Mouse (Mus musculus): Measurements from ENCODE around the gene Vwa3b. TPM values are rescaled to one million over a fixed set of nuclear protein-coding genes. Genes with fewer than 3 reads are reported as not detected.
A peak's percentile ranks its signal among the peaks of the same experiment; 100 is the strongest.
"Not testable (repeated sequence)": the region's sequence is repeated elsewhere in the genome, so short reads cannot be mapped to it uniquely, and the experiment has no call there.

Vwa3b gene
- 1 to 10 TPM; 4.9 to 6.6 TPM for total RNA-seq (2021)
- long read RNA-seq, partial matches to known transcripts, result 2 of 3 reads
- long read RNA-seq, other reads (novel, unspliced or antisense), result 1 of 3 reads

DNA sequence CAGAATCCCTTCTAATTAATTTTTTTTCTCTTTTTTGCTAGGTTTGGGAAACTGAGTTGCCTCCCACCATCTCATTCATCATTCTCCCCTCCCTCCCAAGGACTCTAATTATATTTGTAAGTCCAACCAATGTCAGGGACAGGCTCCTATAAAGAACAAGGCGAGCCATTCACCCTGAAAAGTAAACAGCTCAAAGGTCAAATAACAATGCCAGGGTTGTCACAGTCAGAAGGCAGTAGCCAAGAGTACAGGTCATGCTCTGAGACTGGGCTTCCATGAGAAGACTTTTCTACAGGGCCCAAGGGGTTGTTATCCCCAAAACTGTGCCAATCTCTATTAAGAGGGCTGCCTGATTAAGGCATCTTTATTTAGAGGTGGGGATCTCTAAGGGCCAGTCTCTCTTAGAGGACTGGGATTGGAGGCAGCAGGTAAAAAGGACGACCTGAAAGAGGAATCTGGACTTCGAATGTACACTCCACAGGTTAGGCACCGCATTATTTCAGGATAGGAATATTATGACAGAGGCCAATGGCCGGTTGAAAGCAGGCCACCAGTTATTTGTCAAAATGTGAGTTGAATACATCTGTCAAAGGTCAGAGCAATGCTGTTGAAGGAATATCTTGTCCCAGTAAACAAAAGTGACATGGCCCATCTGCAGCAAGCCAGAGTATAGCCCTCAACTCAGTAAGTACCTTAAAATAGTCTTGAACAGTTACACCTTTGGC lies at the start of gene Vwa3b:
Vwa3b (plus strand) TSS at position 635 of the 725 bp plus-strand sequence.
- no peak for DNase-seq (ENCODE audit: low spot score in 2 of 2)

- DNase-seq (ENCODE audit: low spot score in 2 of 2), result no peak
These were observed 49.6 kb upstream of the Vwa3b start for GRCm38 (mm10) chr1:36976770-36977169.

DNA sequence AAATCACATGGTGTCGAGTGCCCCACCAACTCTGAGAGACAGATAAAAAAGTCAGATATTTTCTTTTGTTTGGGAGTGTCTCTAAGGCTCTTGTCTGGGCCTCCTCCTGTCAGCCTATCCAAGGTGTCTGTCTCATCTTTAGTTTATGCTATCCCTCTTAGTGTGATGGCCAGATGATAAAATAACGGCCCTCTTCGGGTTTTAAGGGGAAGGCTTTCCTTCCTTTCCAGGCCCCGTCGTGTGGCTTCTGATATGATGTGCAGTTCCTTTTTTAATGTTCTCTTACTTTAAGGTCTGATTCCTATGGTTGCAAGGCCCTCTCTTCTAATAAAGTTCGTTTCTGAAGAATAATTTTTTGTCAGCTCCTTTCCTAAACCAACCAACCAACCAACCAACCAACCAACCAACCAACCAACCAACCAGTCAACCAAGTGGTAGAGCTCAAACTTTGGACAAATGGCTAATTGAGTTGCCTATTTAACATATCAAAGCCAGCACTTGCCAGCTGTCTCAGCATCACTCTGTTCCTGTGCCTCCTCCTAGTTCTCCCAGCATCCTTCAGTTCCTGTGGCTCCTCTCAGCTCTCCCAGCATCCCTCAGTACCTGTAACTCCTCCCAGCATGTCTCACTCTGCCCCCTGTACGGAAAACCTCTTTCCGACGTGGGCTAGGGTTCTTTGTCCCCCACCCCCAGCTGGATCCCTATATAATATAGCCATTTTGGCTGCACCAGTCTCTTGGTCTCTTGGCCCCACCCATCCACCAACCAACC lies 44.0 kb upstream of the Vwa3b start:
- no peak for DNase-seq (ENCODE audit: low spot score in 2 of 2)

DNA sequence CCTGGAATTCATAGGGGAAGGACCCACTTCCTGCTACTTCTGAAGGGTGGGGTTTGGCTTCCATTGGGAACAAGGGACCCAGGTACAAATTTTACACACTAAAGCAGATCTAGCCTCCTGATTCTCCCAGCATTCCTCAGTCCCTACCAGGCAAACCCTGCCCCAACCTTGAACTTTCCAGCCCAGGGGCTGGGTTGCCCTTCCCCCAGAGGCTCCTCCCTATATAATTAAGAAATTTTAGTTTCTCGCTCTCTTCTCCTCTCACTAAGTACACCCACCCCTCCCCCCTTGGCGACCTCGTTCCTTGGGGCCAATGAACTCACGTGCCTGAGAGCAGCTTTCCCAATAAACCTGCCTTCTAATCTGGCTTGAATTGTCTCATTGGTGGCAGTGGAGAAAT lies 42.6 kb upstream of the Vwa3b start:
- DNase-seq (ENCODE audit: low spot score in 2 of 2), result no peak

DNA sequence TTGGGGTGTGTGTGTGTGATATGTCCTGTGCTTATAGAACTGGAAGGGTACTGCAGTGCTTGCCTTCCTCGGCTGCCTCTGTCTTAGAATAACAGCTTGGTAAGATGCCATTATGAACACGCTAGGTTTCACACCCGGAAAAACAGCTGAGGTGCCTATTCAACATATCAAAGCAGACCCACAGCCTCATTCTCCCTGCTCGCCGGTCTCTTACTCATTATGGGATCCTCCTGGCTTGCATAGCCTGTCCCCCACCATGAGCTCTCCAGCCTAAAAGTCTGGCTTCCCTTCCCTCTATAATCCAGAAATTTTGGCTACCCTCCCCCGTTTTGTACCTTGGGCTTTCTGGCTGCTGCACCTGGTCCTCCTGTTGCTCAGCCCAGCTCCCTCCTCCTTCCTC lies 42.0 kb upstream of the Vwa3b start:
- DNase-seq (ENCODE audit: low spot score in 2 of 2), result no peak

GRCm38 (mm10) chr1:36985896-36986295 lies 40.5 kb upstream of the Vwa3b start:
- no peak for DNase-seq (ENCODE audit: low spot score in 2 of 2)

- DNase-seq (ENCODE audit: low spot score in 2 of 2), result no peak
These were observed 39.8 kb upstream of the Vwa3b start for GRCm38 (mm10) chr1:36986396-36987160.

GRCm38 (mm10) chr1:36987172-36988148 lies 38.9 kb upstream of the Vwa3b start:
- no peak for DNase-seq (ENCODE audit: low spot score in 2 of 2)

DNA sequence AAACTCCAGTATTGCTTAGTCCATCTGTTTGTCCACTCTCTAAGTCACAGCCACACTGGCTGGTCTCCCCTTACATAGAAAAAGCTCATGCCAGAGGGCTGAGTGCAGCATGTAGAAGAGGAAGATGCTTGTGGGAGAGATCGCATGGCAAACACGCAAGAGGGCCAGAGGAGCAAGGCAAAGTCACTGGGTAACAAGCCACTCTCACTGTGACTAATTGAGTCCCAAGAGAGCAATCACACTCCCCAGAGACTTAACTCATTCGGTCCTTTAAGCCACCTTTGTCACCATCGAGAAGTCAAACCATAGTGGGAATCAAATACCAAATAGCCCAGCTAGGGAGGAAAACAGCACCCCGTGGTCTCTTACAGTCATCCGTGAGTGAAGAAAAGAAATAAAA lies 38.2 kb upstream of the Vwa3b start:
- no peak for DNase-seq (ENCODE audit: low spot score in 2 of 2)

DNA sequence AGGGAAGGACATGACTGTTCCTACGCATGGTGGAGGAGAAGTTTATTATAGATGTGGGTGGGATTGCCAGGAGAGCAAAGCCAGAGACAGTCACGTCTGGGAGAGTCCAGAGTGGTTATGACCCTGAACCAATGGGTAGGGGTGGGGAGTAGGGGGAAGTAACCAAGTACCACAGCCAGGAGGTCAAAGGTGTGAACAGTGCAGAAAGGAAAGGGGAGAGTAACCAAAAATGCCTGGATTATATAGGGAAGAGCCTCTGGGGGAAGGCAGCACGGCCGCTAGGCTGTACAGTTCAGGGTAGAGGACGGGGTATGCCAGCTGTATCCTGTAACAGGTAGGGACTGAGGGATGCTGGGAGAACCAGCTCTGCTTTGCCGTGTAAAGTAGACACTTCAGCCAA lies 37.8 kb upstream of the Vwa3b start:
- no peak for DNase-seq (ENCODE audit: low spot score in 2 of 2)

- DNase-seq (ENCODE audit: low spot score in 2 of 2), result no peak
These were observed 32.1 kb upstream of the Vwa3b start for GRCm38 (mm10) chr1:36994296-36994695.

GRCm38 (mm10) chr1:36995760-36996159 lies 30.6 kb upstream of the Vwa3b start:
- DNase-seq (ENCODE audit: low spot score in 2 of 2), result no peak

- DNase-seq (ENCODE audit: low spot score in 2 of 2), result peak in 1 of 2 experiments; percentile 9
These were observed 29.7 kb upstream of the Vwa3b start for GRCm38 (mm10) chr1:36996561-36997213.

GRCm38 (mm10) chr1:37000307-37000706 lies 26.1 kb upstream of the Vwa3b start:
- no peak for DNase-seq (ENCODE audit: low spot score in 2 of 2)

DNA sequence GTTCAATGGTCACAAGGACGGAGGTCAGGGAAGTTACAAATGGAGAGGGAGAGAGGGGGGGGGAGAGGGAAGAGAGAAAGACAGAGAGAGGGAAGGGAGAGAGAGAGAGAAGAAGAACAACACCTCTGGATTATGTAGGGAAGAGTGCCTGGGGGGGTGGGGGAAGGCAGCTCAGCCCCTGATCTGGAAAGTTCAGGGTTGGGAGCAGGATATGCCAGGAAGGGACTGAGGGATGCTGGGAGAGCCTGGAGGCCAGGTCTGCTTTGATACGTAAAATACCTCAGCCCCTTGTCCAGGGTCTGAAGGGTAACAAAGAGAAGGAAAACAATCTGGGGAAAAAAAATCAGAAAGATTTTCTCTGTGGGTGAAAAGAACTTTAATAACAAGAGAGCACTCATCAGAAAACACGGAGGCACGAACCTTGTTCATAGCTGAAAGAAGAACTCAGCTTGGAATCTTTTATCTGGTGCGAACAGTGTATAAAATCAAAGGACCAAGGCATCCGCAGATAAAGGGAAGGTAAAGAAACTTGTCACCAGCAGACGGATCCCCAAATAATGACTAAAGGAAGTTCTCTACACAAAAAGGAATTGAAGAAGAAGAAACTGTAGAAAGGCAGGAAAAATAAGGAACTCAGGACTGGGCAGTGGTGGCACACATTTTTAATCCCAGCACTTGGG lies 24.6 kb upstream of the Vwa3b start:
- no peak for DNase-seq (ENCODE audit: low spot score in 2 of 2)

GRCm38 (mm10) chr1:37002316-37003008 lies 23.9 kb upstream of the Vwa3b start:
- DNase-seq (ENCODE audit: low spot score in 2 of 2), result no peak

- DNase-seq (ENCODE audit: low spot score in 2 of 2), result no peak
These were observed 21.9 kb upstream of the Vwa3b start for GRCm38 (mm10) chr1:37004533-37004932.

- no peak for DNase-seq (ENCODE audit: low spot score in 2 of 2)
These were observed 21.4 kb upstream of the Vwa3b start for GRCm38 (mm10) chr1:37005036-37005435.

GRCm38 (mm10) chr1:37006529-37006928 lies 19.9 kb upstream of the Vwa3b start:
- not testable (repeated sequence) for DNase-seq (ENCODE audit: low spot score in 2 of 2)

All from layer of hippocampus, postnatal 10 days (tissue).